In the genomic region with DNA sequence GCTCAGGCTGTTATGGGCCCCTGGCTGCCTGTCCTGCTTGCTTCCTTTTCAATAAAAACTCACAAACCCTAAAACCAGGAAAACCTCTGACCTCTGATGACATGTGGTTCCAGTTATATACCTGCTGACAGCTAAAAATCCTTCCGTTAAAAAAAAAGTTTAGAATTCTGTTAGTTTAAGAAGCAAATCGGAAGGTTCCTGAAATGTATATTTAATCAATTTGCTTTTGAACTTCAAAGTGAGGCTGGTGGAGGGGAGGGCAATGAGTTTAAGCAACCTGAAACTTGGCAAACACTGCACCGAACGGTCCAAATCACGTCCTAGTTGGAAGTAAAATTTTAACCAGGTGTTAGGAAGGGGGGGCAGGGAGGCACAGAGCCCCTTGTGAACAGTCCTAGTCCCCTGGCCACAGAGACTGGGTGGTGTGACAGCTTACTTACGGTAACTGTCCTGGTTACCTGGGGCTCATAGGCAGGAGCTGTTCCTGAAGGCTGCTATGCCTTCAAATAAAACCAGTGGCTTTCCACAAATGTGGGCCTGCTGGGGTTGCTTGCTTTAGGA, we compare ENCODE assay signal across 10 mouse cellular contexts. TPM values are rescaled to one million over a fixed set of nuclear protein-coding genes. Genes with fewer than 3 reads are reported as not detected.
DNase-seq lines count a peak whose midpoint lies in the region; ATAC-seq and TF ChIP-seq lines count a peak whose summit lies in the region.
"Had no signal": no experiment of that assay in that cellular context is flagged by ENCODE, and none has a peak within 500 bp of the region (broad histone marks: within the 10 kb centered on the region; RNA-seq: fewer than 3 reads in every experiment).

No protein-coding gene starts in this region.

- H3K36me3 ChIP-seq in hindbrain, embryonic 11.5 days (ENCODE audit: control insufficient read depth, insufficient read depth, low read length): no peaks in the 10 kb centered on the region
- H3K36me3 ChIP-seq in hindbrain, postnatal 0 days (ENCODE audit: insufficient read depth, low read length): no peaks in the 10 kb centered on the region
- no peaks in the 10 kb centered on the region for H3K36me3 ChIP-seq in kidney, embryonic 14.5 days (ENCODE audit: control insufficient read depth, insufficient read depth, low read length)
- H3K36me3 ChIP-seq in liver, embryonic 16.5 days (ENCODE audit: control insufficient read depth, insufficient read depth): peaks cover 2% of the 10 kb centered on the region
- H3K36me3 ChIP-seq: G1E had no signal

- no peaks in the 10 kb centered on the region for H3K9me3 ChIP-seq in hindbrain, embryonic 11.5 days (ENCODE audit: control insufficient read depth, low read length)
- H3K9me3 ChIP-seq in hindbrain, postnatal 0 days (ENCODE audit: low read length): no peaks in the 10 kb centered on the region
- no peaks in the 10 kb centered on the region for H3K9me3 ChIP-seq in kidney, embryonic 14.5 days (ENCODE audit: control insufficient read depth, low read length)
- no peaks in the 10 kb centered on the region for H3K9me3 ChIP-seq in liver, embryonic 16.5 days (replicated peaks; ENCODE audit: control insufficient read depth, low read length)
- H3K9me3 ChIP-seq: G1E had no signal

- ATAC-seq in hindbrain, embryonic 11.5 days (ENCODE audit: low FRiP score): no peak
- no peak for ATAC-seq in hindbrain, postnatal 0 days
- ATAC-seq in kidney, embryonic 14.5 days (ENCODE audit: low FRiP score, low TSS enrichment): no peak
- ATAC-seq in liver, embryonic 16.5 days (ENCODE audit: low read depth): peak; percentile 66

- H3K27me3 ChIP-seq in hindbrain, embryonic 11.5 days (ENCODE audit: control insufficient read depth, insufficient read depth, low read length): 0 out of 2 replicates have a peak, but pooled peaks cover 2% of the 10 kb centered on the region
- no peaks in the 10 kb centered on the region for H3K27me3 ChIP-seq in hindbrain, postnatal 0 days (ENCODE audit: insufficient read depth, low read length)
- H3K27me3 ChIP-seq in kidney, embryonic 14.5 days (ENCODE audit: control insufficient read depth, insufficient read depth, low read length): no peaks in the 10 kb centered on the region
- H3K27me3 ChIP-seq in liver, embryonic 16.5 days (ENCODE audit: control insufficient read depth, insufficient read depth, low read depth, low read length): no peaks in the 10 kb centered on the region

- no peak overlapping the region for H3K9ac ChIP-seq in hindbrain, embryonic 11.5 days (ENCODE audit: low read depth, low read length)
- no peak overlapping the region for H3K9ac ChIP-seq in hindbrain, postnatal 0 days (replicated peaks; ENCODE audit: low read length)
- no peak overlapping the region for H3K9ac ChIP-seq in kidney, embryonic 14.5 days (ENCODE audit: low read depth, low read length)
- H3K9ac ChIP-seq in liver, embryonic 16.5 days (ENCODE audit: low read depth, low read length): peak overlapping the region; percentile 5; the same call in 1 of the 2 replicates

- TF ChIP-seq CTCF in hindbrain, postnatal 0 days (IDR thresholded peaks at IDR 0.05; ENCODE audit: low read depth): no peak
- no peak for TF ChIP-seq CTCF in embryonic fibroblast, embryonic 13.5 days (IDR thresholded peaks at IDR 0.05; ENCODE audit: borderline replicate concordance, insufficient read depth, low read length)

- no peak for DNase-seq in hindbrain, embryonic 11.5 days (ENCODE audit: low spot score)
- DNase-seq in hindbrain, postnatal 0 days (ENCODE audit: low spot score): no peak
- no peak for DNase-seq in layer of hippocampus, adult 9-11 months
- DNase-seq in layer of hippocampus, postnatal 25 days (ENCODE audit: extremely low spot score in 1 of 2, low spot score in 1 of 2): no peak
- no peak for DNase-seq in ovary, postnatal 14 days (ENCODE audit: low spot score)
- DNase-seq: adrenal gland, postnatal 36 days had no signal

- H3K4me1 ChIP-seq in hindbrain, embryonic 11.5 days (replicated peaks; ENCODE audit: control insufficient read depth, insufficient read depth, low read length): peaks cover 49% of the 10 kb centered on the region
- peaks cover 45% of the 10 kb centered on the region for H3K4me1 ChIP-seq in hindbrain, postnatal 0 days (ENCODE audit: insufficient read depth, low read length)
- H3K4me1 ChIP-seq in embryonic fibroblast, embryonic 13.5 days (ENCODE audit: control insufficient read depth, insufficient read depth, low read length): peaks cover 45% of the 10 kb centered on the region
- H3K4me1 ChIP-seq in kidney, embryonic 14.5 days (ENCODE audit: control insufficient read depth, insufficient read depth, low read length): peaks cover 75% of the 10 kb centered on the region
- peaks cover 78% of the 10 kb centered on the region for H3K4me1 ChIP-seq in liver, embryonic 16.5 days (ENCODE audit: control insufficient read depth, low read depth, low read length)

- peak overlapping the region; percentile 71; the same call in 1 of the 2 replicates for H3K27ac ChIP-seq in hindbrain, embryonic 11.5 days (ENCODE audit: low read depth, low read length)
- H3K27ac ChIP-seq in hindbrain, postnatal 0 days: no peak overlapping the region
- H3K27ac ChIP-seq in embryonic fibroblast, embryonic 13.5 days (ENCODE audit: insufficient read depth, low read length): peak overlapping the region; percentile 92
- H3K27ac ChIP-seq in kidney, embryonic 14.5 days (ENCODE audit: low read depth, low read length): peak overlapping the region; percentile 69; the same call in 1 of the 2 replicates
- H3K27ac ChIP-seq in liver, embryonic 16.5 days (ENCODE audit: low read length): peak overlapping the region; percentile 62

- TF ChIP-seq POLR2A in embryonic fibroblast, embryonic 13.5 days (IDR thresholded peaks at IDR 0.05; ENCODE audit: low read depth, low read length): no peak

- 22% methylated on average over 6 of the region's 6 CpGs for WGBS in hindbrain, embryonic 11.5 days
- 48% methylated on average over 6 of the region's 6 CpGs for WGBS in hindbrain, postnatal 0 days
- 26% methylated on average over 6 of the region's 6 CpGs for WGBS in kidney, embryonic 14.5 days
- 61% methylated on average over 6 of the region's 6 CpGs for WGBS in liver, embryonic 16.5 days (ENCODE audit: insufficient replicate concordance)

- no peak overlapping the region for H3K4me3 ChIP-seq in hindbrain, embryonic 11.5 days (ENCODE audit: low read depth, low read length)
- H3K4me3 ChIP-seq in hindbrain, postnatal 0 days (ENCODE audit: low read length): no peak overlapping the region
- no peak overlapping the region for H3K4me3 ChIP-seq in embryonic fibroblast, embryonic 13.5 days (ENCODE audit: insufficient read depth, low read length)
- H3K4me3 ChIP-seq in kidney, embryonic 14.5 days (ENCODE audit: low read length): no peak overlapping the region
- H3K4me3 ChIP-seq in liver, embryonic 16.5 days (ENCODE audit: low read depth, low read length): no peak overlapping the region

- no peak overlapping the region for H3K4me2 ChIP-seq in hindbrain, embryonic 11.5 days (replicated peaks; ENCODE audit: low read depth, low read length)
- no peak overlapping the region for H3K4me2 ChIP-seq in hindbrain, postnatal 0 days (ENCODE audit: low read depth, low read length)
- no peak overlapping the region for H3K4me2 ChIP-seq in kidney, embryonic 14.5 days (replicated peaks; ENCODE audit: low read depth, low read length)
- 0 out of 2 replicates have a peak overlapping the region, but pooled peaks have one; percentile 1 for H3K4me2 ChIP-seq in liver, embryonic 16.5 days (ENCODE audit: low read depth, low read length)

RNA-seq across cellular contexts. Expression of a gene that starts 41.1 kb away (rescaled TPM):
- 4.2 and 6.2 TPM in 2 replicates for polyA plus RNA-seq in hindbrain, embryonic 11.5 days (2014; fragmentation: Nextera tagmentation; extraction: Ambion mirVana)
- 29.0 and 33.6 TPM in 2 replicates for total RNA-seq in hindbrain, postnatal 0 days (2014; rRNA removed)
- 5.5 and 6.1 TPM in 2 replicates for polyA plus RNA-seq in hindbrain, postnatal 0 days (2015; fragmentation: Nextera tagmentation; extraction: Ambion mirVana)
- polyA plus RNA-seq in embryonic fibroblast, embryonic 13.5 days (2011; ENCODE audit: insufficient read length, low read depth, missing spikeins): 11.4 and 11.9 TPM in 2 replicates
- polyA plus RNA-seq in kidney, embryonic 14.5 days (2014; fragmentation: Nextera tagmentation; extraction: Ambion mirVana): 6.0 and 6.1 TPM in 2 replicates
- 1.4 and 1.5 TPM in 2 replicates for polyA plus RNA-seq in liver, embryonic 16.5 days (2015; fragmentation: Nextera tagmentation; extraction: Ambion mirVana)
- 10 to 100 TPM; 16.1 to 18.8 TPM for total RNA-seq in layer of hippocampus, postnatal 25 days (2021)
- total RNA-seq: G1E had no signal
- polyA plus RNA-seq: G1E had no signal
